Mouse (Mus musculus) embryonic facial prominence, embryonic 15.5 days (tissue): ENCODE results near the gene Ifne. TPM values are rescaled to one million over a fixed set of nuclear protein-coding genes. Genes with fewer than 3 reads are reported as not detected.
A peak's percentile ranks its signal among the peaks of the same experiment; 100 is the strongest.

Experiments used
- ATAC-seq: fragments of 200-750 bp; cut with Nextera tagmentation; 2 replicates; pipeline ENCODE4 v1.8.0; 2017; ENCODE audit warnings: low read depth, moderate TSS enrichment; ENCODE audit not compliant: insufficient number of reproducible peaks, low FRiP score, low TSS enrichment
- H3K27ac ChIP-seq: fragments of 300-500 bp; sonication (generic); replicated peaks from 2 replicates; pipeline ENCODE4 v1.5.1; 2015; ENCODE audit warnings: mild to moderate bottlenecking, inconsistent platforms
- H3K27me3 ChIP-seq: fragments of 300-500 bp; sonication (generic); 2 replicates; pipeline ENCODE4 v1.6.1; 2015; ENCODE audit warnings: inconsistent platforms
- H3K36me3 ChIP-seq: fragments of 300-500 bp; sonication (generic); 2 replicates; pipeline ENCODE4 v1.6.1; 2015; ENCODE audit warnings: mild to moderate bottlenecking, inconsistent platforms
- H3K4me1 ChIP-seq: fragments of 300-500 bp; sonication (generic); 2 replicates; pipeline ENCODE4 v1.6.1; 2015; ENCODE audit warnings: inconsistent platforms
- H3K4me2 ChIP-seq: fragments of 300-500 bp; sonication (generic); replicated peaks from 2 replicates; pipeline ENCODE4 v1.6.1; 2015; ENCODE audit warnings: mild to moderate bottlenecking, inconsistent platforms
- H3K4me3 ChIP-seq: fragments of 300-500 bp; sonication (generic); replicated peaks from 2 replicates; pipeline ENCODE4 v1.5.1; 2015; ENCODE audit warnings: mild to moderate bottlenecking, inconsistent platforms
- H3K9ac ChIP-seq: fragments of 300-500 bp; sonication (generic); 2 replicates; pipeline ENCODE4 v1.6.1; 2015; ENCODE audit warnings: inconsistent platforms
- H3K9me3 ChIP-seq: fragments of 300-500 bp; sonication (generic); replicated peaks from 2 replicates; pipeline ENCODE4 v1.6.1; 2016; ENCODE audit warnings: inconsistent platforms
- WGBS: fragments of 180-500 bp; shearing (Covaris S2); methylation state at CpG from one replicate; pipeline ENCODE4 v1.1.7; 2015; 5-methylcytosine and 5-hydroxymethylcytosine counted together
- polyA plus RNA-seq: library from polyadenylated mRNA; unstranded; fragments of >200 nt; fragmentation: Nextera tagmentation; extraction: Ambion mirVana; gene quantifications from 2 replicates; pipeline ENCODE4 v1.2.1, GENCODE M21; 2015

The Ifne gene
- polyA plus RNA-seq, 1 experiment from 2014 or later, result not detected

DNA sequence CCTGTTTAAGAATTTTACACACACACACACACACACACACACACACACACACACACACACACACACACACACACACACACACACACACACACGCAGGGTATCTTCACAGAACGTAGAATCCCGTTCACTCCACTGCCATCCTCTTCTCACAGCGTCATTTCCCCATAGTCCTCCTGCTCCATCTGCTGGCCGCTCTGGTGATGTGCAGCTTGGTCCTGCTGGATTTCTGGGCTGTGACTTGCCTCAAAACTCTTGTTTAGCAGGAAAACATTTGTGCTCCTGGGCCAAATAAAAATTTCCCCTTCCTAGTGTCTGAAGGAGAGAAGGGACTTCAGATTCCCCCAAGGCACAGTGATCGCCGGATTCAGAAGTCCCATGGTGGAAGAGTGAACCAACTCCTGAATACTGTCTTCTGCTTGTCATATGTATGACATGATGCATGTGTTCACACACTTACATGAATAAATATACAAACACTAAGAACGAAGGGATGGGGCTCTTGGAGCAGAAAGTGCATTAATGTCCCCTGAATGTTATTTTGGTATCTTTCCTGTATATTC, 12.6 kb downstream of the Ifne start:
- peak overlapping the region; percentile 52 for H3K4me3 ChIP-seq
- H3K9ac ChIP-seq, result peak overlapping the region; percentile 28; the same call in 1 of the 2 replicates
- under 1% methylated on average over 8 of the region's 8 CpGs for WGBS
- H3K27me3 ChIP-seq, result peaks cover 3% of the 10 kb centered on the region; the same call in 1 of the 2 replicates
- ATAC-seq, result no peak
- H3K4me2 ChIP-seq, result peak overlapping the region; percentile 91
- no peak overlapping the region for H3K27ac ChIP-seq
- H3K9me3 ChIP-seq, result no peaks in the 10 kb centered on the region
- 0 out of 2 replicates have a peak, but pooled peaks cover 4% of the 10 kb centered on the region for H3K4me1 ChIP-seq
- no peaks in the 10 kb centered on the region for H3K36me3 ChIP-seq

DNA sequence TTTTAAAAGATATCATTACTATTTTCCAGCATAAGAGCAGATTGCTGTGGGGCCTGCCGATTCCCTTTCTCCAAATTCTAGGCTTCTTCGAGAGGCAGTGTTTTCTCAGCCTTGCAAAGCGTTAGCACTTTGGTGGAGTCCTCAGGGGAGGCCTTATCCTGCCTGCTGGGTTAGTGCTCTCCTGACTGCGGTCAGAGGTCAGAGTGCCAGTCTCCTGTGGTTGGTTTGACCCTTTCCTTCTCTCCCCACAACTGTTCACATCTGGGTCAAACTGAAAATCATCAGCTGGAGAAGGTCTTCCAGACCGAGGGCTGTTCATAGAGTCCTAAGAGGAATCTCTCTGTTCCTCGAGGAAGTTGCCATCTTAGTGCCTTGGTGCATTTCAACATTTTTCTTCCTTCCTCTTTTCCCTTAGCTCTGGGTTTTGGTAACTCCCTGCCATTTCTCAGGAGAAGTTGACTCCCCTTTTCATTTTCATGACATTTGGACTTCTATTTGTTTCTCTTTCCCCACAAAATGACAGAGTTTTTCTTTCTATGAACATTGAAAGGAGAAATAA, 14.9 kb downstream of the Ifne start:
- Histone ChIP-seq H3K36me3 (no peaks in the 10 kb centered on the region), H3K27ac (no peak overlapping the region), H3K4me3 (no peak overlapping the region), H3K4me2 (no peak overlapping the region), H3K9me3 (no peaks in the 10 kb centered on the region), H3K4me1 (0 out of 2 replicates have a peak, but pooled peaks cover 4% of the 10 kb centered on the region), H3K9ac (no peak overlapping the region), H3K27me3 (no peaks in the 10 kb centered on the region; the same call in 1 of the 2 replicates)
- 38% methylated on average over 6 of the region's 6 CpGs for WGBS
- ATAC-seq, result no peak

DNA sequence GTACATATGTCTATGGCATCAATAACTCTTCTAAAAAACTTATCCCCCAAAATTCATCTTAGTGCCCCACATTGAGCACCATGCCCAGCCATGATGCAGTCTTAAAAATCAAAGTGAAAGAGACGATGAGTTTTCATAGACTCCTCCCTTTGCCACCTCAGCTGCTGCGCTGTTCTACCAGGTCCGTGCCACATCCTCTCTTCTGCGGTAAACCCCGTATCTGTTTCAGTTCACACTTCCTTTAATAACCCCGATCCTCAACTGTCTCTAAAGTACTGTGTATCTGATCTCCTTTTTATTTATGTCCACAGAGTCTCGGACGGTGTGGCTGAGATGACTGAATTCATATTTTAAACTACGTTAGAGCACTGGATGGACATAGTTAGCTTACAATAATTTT, 15.4 kb downstream of the Ifne start:
- no peak overlapping the region for H3K4me2 ChIP-seq
- 0 out of 2 replicates have a peak, but pooled peaks cover 4% of the 10 kb centered on the region for H3K4me1 ChIP-seq
- 53% methylated on average over 9 of the region's 9 CpGs for WGBS
- H3K4me3 ChIP-seq, result no peak overlapping the region
- H3K9ac ChIP-seq, result no peak overlapping the region
- no peaks in the 10 kb centered on the region for H3K9me3 ChIP-seq
- no peak overlapping the region for H3K27ac ChIP-seq
- ATAC-seq, result no peak
- no peaks in the 10 kb centered on the region; the same call in 1 of the 2 replicates for H3K27me3 ChIP-seq
- no peaks in the 10 kb centered on the region for H3K36me3 ChIP-seq

DNA sequence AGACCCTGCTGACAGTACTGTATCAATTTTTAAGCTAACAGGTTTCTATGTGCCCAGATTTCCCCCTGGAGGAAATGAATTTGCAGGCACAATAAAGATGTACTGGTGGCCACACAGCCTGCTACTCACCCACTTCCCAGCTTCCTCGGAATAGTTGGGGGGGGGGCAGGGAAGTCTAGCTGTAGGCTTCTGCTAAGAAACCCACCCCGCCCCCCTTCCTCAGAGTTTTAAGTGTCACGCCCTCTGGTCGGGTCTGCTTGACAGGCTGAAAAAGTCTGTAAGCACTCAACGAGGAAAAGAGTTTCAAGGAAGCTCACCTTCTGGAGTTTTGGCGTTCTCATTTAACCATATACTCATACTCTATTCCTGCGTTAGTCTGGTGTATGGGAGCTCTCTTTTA, 16.7 kb downstream of the Ifne start:
- H3K4me1 ChIP-seq, result 0 out of 2 replicates have a peak, but pooled peaks cover 4% of the 10 kb centered on the region
- no peak overlapping the region for H3K4me3 ChIP-seq
- 4% methylated on average over 7 of the region's 7 CpGs for WGBS
- H3K27ac ChIP-seq, result no peak overlapping the region
- no peak overlapping the region for H3K4me2 ChIP-seq
- H3K27me3 ChIP-seq, result no peaks in the 10 kb centered on the region; the same call in 1 of the 2 replicates
- no peaks in the 10 kb centered on the region for H3K36me3 ChIP-seq
- H3K9ac ChIP-seq, result no peak overlapping the region
- ATAC-seq, result no peak
- H3K9me3 ChIP-seq, result no peaks in the 10 kb centered on the region

DNA sequence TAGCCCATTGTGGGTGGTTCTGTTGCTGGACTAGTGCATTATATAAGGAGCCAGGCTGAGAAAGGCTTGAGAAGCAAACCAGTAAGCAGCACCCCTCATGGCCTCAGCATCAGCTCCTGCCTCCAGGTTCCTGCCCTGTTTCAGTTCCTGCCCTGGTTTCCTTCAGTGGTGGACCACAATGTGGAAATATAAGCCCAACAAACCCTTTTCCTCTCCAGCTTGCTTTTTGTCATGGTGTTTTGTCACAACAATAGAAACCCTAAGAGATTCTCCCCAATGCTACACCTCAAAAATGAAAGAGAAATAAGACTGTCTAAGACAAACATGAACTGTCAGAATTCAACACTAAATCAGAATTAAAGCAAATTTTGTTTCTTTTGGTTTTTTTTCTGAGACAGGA, 20.8 kb downstream of the Ifne start:
- Histone ChIP-seq H3K27ac (no peak overlapping the region), H3K9ac (no peak overlapping the region), H3K4me1 (no peaks in the 10 kb centered on the region), H3K4me3 (no peak overlapping the region), H3K36me3 (no peaks in the 10 kb centered on the region), H3K27me3 (no peaks in the 10 kb centered on the region; the same call in 1 of the 2 replicates), H3K4me2 (no peak overlapping the region), H3K9me3 (no peaks in the 10 kb centered on the region)
- no peak for ATAC-seq

DNA sequence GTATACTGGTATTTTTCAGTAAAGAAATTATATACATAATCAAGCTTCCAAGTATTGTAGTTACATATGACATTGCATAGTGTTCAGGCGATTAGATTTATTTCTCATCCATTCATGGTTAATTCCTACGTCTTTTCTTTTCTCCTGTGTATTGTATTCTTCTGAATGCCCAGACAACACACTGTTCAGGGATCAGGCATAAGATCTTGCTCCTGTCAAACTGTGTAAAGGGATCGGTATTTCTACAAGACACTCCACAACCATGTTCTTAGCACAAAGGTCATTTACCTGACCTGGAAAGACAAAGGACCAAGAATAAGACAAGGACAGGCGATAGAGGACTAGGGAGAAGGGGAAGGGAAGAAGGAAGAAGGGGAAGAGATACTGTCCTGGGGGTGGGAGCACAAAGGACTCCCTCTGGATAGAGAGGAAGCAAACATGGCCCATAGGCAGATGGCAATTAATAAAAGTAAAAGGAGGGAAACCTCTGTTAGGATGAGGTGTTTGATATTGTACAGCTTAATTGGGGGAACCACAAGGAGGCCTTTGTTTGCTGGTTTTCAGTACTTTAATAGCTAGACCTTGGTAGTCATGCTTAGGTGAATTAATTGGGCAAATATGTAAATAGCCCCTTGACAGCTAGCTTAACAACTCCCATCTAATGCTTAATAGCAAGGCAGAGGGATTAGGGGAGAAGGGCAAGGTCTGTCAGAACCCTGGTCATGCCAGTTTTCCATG, 28.8 kb downstream of the Ifne start:
- no peaks in the 10 kb centered on the region for H3K27me3 ChIP-seq
- no peaks in the 10 kb centered on the region for H3K9me3 ChIP-seq
- H3K27ac ChIP-seq, result no peak overlapping the region
- H3K4me1 ChIP-seq, result no peaks in the 10 kb centered on the region
- H3K4me2 ChIP-seq, result no peak overlapping the region
- 64% methylated on average over 4 of the region's 4 CpGs for WGBS
- no peak overlapping the region for H3K9ac ChIP-seq
- ATAC-seq, result no peak
- H3K4me3 ChIP-seq, result no peak overlapping the region
- no peaks in the 10 kb centered on the region for H3K36me3 ChIP-seq

DNA sequence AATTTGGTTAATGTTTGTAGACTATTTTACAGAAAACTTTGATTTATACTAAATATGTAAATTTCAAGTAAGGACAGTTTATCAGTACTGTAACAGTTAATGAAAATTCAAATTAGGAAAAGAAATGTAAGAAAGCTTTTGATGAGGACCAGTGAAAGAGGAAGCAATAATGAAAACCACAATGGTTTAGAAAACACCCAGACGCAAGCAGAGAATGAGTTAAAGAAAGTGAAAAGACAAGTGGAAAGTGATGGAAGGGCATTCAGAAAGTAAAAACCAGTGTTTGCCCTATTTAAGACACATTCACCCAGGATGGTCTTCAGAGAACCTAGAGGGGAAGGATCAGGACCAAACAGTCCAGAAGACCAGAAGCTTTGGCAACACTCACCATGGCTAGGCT, 30.3 kb downstream of the Ifne start, which contains the start of gene Ifna1:
Ifna1 (plus strand) TSS at position 390 of the 400 bp plus-strand sequence.
- Histone ChIP-seq H3K9me3 (no peaks in the 10 kb centered on the region), H3K4me1 (no peaks in the 10 kb centered on the region), H3K27ac (no peak within 1 kb of the TSS), H3K9ac (no peak within 1 kb of the TSS), H3K36me3 (no peaks in the 10 kb centered on the region), H3K4me3 (no peak within 1 kb of the TSS), H3K4me2 (no peak within 1 kb of the TSS), H3K27me3 (no peaks in the 10 kb centered on the region)
- WGBS, result 67% methylated on average over 1 of the region's 1 CpGs
- ATAC-seq, result no peak

DNA sequence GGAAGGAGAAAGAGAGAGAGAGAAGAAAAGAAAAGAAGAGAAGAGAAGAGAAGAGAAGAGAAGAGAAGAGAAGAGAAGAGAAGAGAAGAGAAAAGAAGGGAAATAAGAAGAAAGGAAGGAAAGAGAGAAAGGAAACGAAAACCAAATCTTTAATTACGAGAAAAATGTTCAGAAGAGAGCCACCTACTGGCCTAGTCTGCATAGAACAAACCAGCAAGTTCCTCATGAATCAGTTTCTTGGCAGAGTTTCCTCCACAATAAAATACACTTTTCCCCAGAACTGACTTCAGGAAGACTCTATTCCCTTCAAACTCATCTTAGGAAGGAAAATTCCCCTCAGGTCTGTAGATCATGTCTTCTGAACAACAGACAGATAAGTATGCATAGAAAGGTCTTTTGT, 34.7 kb downstream of the Ifne start:
- no peak overlapping the region for H3K9ac ChIP-seq
- H3K4me3 ChIP-seq, result no peak overlapping the region
- no peaks in the 10 kb centered on the region for H3K27me3 ChIP-seq
- no peak overlapping the region for H3K27ac ChIP-seq
- no peak overlapping the region for H3K4me2 ChIP-seq
- no peaks in the 10 kb centered on the region for H3K9me3 ChIP-seq
- H3K4me1 ChIP-seq, result no peaks in the 10 kb centered on the region
- 52% methylated on average over 2 of the region's 2 CpGs for WGBS
- no peaks in the 10 kb centered on the region for H3K36me3 ChIP-seq
- no peak for ATAC-seq

DNA sequence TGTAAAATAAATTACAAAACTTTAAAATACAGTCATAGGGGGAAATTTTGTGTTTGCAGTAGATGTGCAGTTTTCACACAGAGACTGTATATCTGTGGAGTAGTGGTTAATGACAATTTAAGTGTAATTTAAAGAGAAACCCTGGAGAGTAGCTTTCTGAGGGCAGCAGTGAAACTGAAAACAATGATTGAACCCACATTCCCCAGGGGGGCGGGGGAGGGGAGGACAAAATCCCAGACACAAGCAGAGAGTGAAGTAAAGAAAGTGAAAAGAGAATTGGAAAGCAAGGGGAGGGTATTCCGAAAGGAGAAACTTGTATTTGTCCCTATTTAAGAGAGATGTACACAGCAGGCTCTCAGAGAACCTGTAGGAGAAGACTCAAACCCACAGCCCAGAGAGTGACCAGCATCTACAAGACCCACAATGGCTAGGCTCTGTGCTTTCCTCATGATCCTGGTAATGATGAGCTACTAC, 38.5 kb downstream of the Ifne start, which contains the start of gene Ifna4:
Ifna4 (plus strand) TSS at position 424 of the 474 bp plus-strand sequence.
- Histone ChIP-seq H3K4me3 (no peak within 1 kb of the TSS), H3K4me2 (no peak within 1 kb of the TSS), H3K4me1 (no peaks in the 10 kb centered on the region), H3K36me3 (no peaks in the 10 kb centered on the region), H3K27me3 (no peaks in the 10 kb centered on the region), H3K9ac (no peak within 1 kb of the TSS), H3K9me3 (no peaks in the 10 kb centered on the region), H3K27ac (no peak within 1 kb of the TSS)
- WGBS, result 33% methylated on average over 2 of the region's 2 CpGs
- no peak for ATAC-seq

DNA sequence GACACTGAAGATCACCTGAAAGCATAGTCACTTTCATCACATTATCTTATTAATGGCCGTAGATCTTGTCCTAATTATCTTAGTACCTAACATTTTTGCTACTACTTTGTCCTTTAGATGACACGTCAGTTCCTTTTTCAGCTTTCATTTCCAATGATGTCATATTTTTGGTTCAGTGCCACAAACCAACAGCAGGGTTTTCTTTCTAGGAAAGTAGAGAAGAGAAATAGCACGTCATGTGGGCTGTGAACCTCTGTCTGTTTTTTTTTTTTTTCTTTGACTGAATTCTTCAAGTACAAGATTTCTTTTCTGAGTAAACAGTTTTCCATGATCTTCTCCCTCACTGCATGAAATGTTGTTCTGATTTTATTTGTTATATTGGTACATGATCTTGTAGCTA, 39.9 kb downstream of the Ifne start:
- Histone ChIP-seq H3K4me2 (no peak overlapping the region), H3K27me3 (no peaks in the 10 kb centered on the region), H3K4me3 (no peak overlapping the region), H3K4me1 (no peaks in the 10 kb centered on the region), H3K9me3 (no peaks in the 10 kb centered on the region), H3K36me3 (no peaks in the 10 kb centered on the region), H3K9ac (no peak overlapping the region), H3K27ac (no peak overlapping the region)
- WGBS, result 67% methylated on average over 3 of the region's 3 CpGs
- ATAC-seq, result no peak

DNA sequence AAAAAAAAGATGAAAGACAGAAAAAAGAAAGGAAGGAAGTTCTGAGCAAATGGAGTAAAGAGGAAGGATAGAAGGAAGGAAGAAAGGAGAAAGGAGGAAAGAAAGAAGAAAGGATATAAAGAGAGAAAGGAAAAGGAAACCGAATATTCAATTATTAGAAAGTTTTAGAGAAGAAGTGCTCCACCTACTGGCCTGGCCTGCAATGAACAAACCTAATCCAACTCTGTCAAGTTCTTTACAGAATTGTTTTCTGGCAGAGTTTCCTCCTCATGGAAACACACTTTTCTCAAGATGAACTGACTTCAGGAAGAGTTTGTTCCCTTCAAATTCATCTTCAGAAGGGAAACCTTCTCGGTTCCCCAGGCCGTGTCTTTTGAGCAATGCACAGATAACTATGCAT, 41.2 kb downstream of the Ifne start:
- Histone ChIP-seq H3K4me1 (no peaks in the 10 kb centered on the region), H3K9ac (no peak overlapping the region), H3K27ac (no peak overlapping the region), H3K4me3 (no peak overlapping the region), H3K27me3 (no peaks in the 10 kb centered on the region), H3K9me3 (no peaks in the 10 kb centered on the region), H3K4me2 (no peak overlapping the region), H3K36me3 (no peaks in the 10 kb centered on the region)
- WGBS, result 34% methylated on average over 3 of the region's 3 CpGs
- ATAC-seq, result no peak
